Mouse (Mus musculus) lung, embryonic 14.5 days (tissue): ENCODE measurements around the gene Nptxr. TPM values are rescaled to one million over a fixed set of nuclear protein-coding genes. Genes with fewer than 3 reads are reported as not detected.

Experiments used
- ATAC-seq: fragments of 200-750 bp; cut with Nextera tagmentation; 2 replicates; pipeline ENCODE4 v1.8.0; 2017; ENCODE audit warnings: mild to moderate bottlenecking, moderate TSS enrichment, moderate library complexity; ENCODE audit not compliant: insufficient read depth
- DNase-seq: peaks from one replicate; pipeline ENCODE4 v3.0.0-alpha.2; 2015
- H3K27ac ChIP-seq: fragments of 300-500 bp; sonication (generic); 2 replicates; pipeline ENCODE4 v1.5.1; 2014; ENCODE audit warnings: low read depth, mild to moderate bottlenecking, moderate library complexity
- H3K27me3 ChIP-seq: fragments of 300-500 bp; sonication (generic); 2 replicates; pipeline ENCODE4 v1.6.1; 2014; ENCODE audit warnings: low read length, control low read depth; ENCODE audit not compliant: insufficient read depth
- H3K36me3 ChIP-seq: fragments of 300-500 bp; sonication (generic); 2 replicates; pipeline ENCODE4 v1.6.1; 2014; ENCODE audit warnings: control low read depth; ENCODE audit not compliant: insufficient read depth
- H3K4me1 ChIP-seq: fragments of 300-500 bp; sonication (generic); 2 replicates; pipeline ENCODE4 v1.6.1; 2014; ENCODE audit warnings: antibody characterized with exemption, control low read depth; ENCODE audit not compliant: insufficient read depth
- H3K4me2 ChIP-seq: fragments of 300-500 bp; sonication (generic); 2 replicates; pipeline ENCODE4 v1.6.1; 2014; ENCODE audit warnings: mild to moderate bottlenecking
- H3K4me3 ChIP-seq: fragments of 300-500 bp; sonication (generic); 2 replicates; pipeline ENCODE4 v1.5.1; 2014; ENCODE audit warnings: low read depth, low read length
- H3K9ac ChIP-seq: fragments of 300-500 bp; sonication (generic); 2 replicates; pipeline ENCODE4 v1.6.1; 2014
- H3K9me3 ChIP-seq: fragments of 300-500 bp; sonication (generic); 2 replicates; pipeline ENCODE4 v1.6.1; 2016; ENCODE audit warnings: low read depth, low read length, control low read depth
- CTCF ChIP-seq: IDR thresholded peaks from 2 replicates; pipeline ENCODE4 v1.5.1; 2016; ENCODE audit warnings: antibody characterized with exemption, low read depth
- WGBS: fragments of 180-500 bp; shearing (Covaris S2); extraction: QIAGEN DNeasy Blood & Tissue Kit; methylation state at CpG from one replicate; pipeline ENCODE4 v1.1.7; 2014; 5-methylcytosine and 5-hydroxymethylcytosine counted together
- polyA plus RNA-seq: library from polyadenylated mRNA; unstranded; fragments of >200 nt; fragmentation: Nextera tagmentation; extraction: Ambion mirVana; gene quantifications from 2 replicates; pipeline ENCODE4 v1.2.1, GENCODE M21; 2014

Gene Nptxr
- polyA plus RNA-seq, 1 experiment from 2014 or later = 2.0 TPM

- Histone ChIP-seq H3K27ac (no peak overlapping the region), H3K4me1 (no peaks in the 10 kb centered on the region)
- 77% methylated on average over 16 of the region's 16 CpGs for WGBS
Observed at GRCm38 (mm10) chr15:79767327-79767961, 37.1 kb downstream of the Nptxr start.

GRCm38 (mm10) chr15:79766586-79767071, 37.9 kb downstream of the Nptxr start:
- Histone ChIP-seq H3K4me1 (no peaks in the 10 kb centered on the region), H3K27ac (no peak overlapping the region), H3K9me3 (no peaks in the 10 kb centered on the region), H3K36me3 (peaks cover 23% of the 10 kb centered on the region), H3K4me2 (no peak overlapping the region), H3K27me3 (no peaks in the 10 kb centered on the region), H3K9ac (no peak overlapping the region), H3K4me3 (no peak overlapping the region)
- 73% methylated on average over 10 of the region's 10 CpGs for WGBS
- DNase-seq (peak; percentile 17), ATAC-seq (no peak)
- TF ChIP-seq CTCF = no peak

More at GRCm38 (mm10) chr15:79767327-79767961, 37.1 kb downstream of the Nptxr start:
- no peak overlapping the region for H3K9ac ChIP-seq
- ATAC-seq (no peak), DNase-seq (no peak)
- no peaks in the 10 kb centered on the region for H3K27me3 ChIP-seq
- no peaks in the 10 kb centered on the region for H3K9me3 ChIP-seq
- H3K4me3 ChIP-seq = no peak overlapping the region
- no peak for TF ChIP-seq CTCF
- no peak overlapping the region for H3K4me2 ChIP-seq
- H3K36me3 ChIP-seq = peaks cover 20% of the 10 kb centered on the region

- 50% methylated on average over 9 of the region's 10 CpGs for WGBS
- H3K27me3 ChIP-seq = no peaks in the 10 kb centered on the region
- H3K4me2 ChIP-seq = no peak overlapping the region
- H3K9ac ChIP-seq = no peak overlapping the region
- no peaks in the 10 kb centered on the region for H3K4me1 ChIP-seq
- ATAC-seq = no peak
- TF ChIP-seq CTCF = no peak
- H3K9me3 ChIP-seq = no peaks in the 10 kb centered on the region
- no peak overlapping the region for H3K4me3 ChIP-seq
- H3K27ac ChIP-seq = no peak overlapping the region
- DNase-seq = no peak
- peaks cover 23% of the 10 kb centered on the region for H3K36me3 ChIP-seq
Observed at GRCm38 (mm10) chr15:79766168-79766567, 38.4 kb downstream of the Nptxr start.

GRCm38 (mm10) chr15:79765361-79765760, 39.2 kb downstream of the Nptxr start:
- 82% methylated on average over 2 of the region's 2 CpGs for WGBS
- Histone ChIP-seq H3K27ac (no peak overlapping the region), H3K27me3 (no peaks in the 10 kb centered on the region), H3K36me3 (peaks cover 23% of the 10 kb centered on the region), H3K9me3 (no peaks in the 10 kb centered on the region), H3K9ac (no peak overlapping the region), H3K4me3 (no peak overlapping the region), H3K4me2 (no peak overlapping the region), H3K4me1 (no peaks in the 10 kb centered on the region)
- DNase-seq (no peak), ATAC-seq (no peak)
- no peak for TF ChIP-seq CTCF

- DNase-seq (no peak), ATAC-seq (no peak)
- Histone ChIP-seq H3K27me3 (no peaks in the 10 kb centered on the region), H3K4me1 (no peaks in the 10 kb centered on the region), H3K4me3 (no peak overlapping the region), H3K36me3 (peaks cover 23% of the 10 kb centered on the region), H3K9ac (no peak overlapping the region), H3K4me2 (no peak overlapping the region), H3K27ac (no peak overlapping the region), H3K9me3 (no peaks in the 10 kb centered on the region)
- 77% methylated on average over 11 of the region's 11 CpGs for WGBS
- no peak for TF ChIP-seq CTCF
Observed at GRCm38 (mm10) chr15:79764539-79765267, 39.9 kb downstream of the Nptxr start.

GRCm38 (mm10) chr15:79763601-79764246, 40.8 kb downstream of the Nptxr start:
- no peak for TF ChIP-seq CTCF
- WGBS = 80% methylated on average over 7 of the region's 7 CpGs
- ATAC-seq = no peak

GRCm38 (mm10) chr15:79763001-79763400, 41.6 kb downstream of the Nptxr start:
- Histone ChIP-seq H3K27me3 (no peaks in the 10 kb centered on the region), H3K9ac (no peak overlapping the region), H3K36me3 (peaks cover 23% of the 10 kb centered on the region), H3K9me3 (no peaks in the 10 kb centered on the region), H3K27ac (no peak overlapping the region), H3K4me2 (no peak overlapping the region), H3K4me3 (no peak overlapping the region), H3K4me1 (no peaks in the 10 kb centered on the region)
- ATAC-seq (no peak), DNase-seq (no peak)
- TF ChIP-seq CTCF = no peak
- 89% methylated on average over 9 of the region's 9 CpGs for WGBS

More at GRCm38 (mm10) chr15:79763601-79764246, 40.8 kb downstream of the Nptxr start:
- Histone ChIP-seq H3K4me3 (no peak overlapping the region), H3K9me3 (no peaks in the 10 kb centered on the region), H3K4me1 (no peaks in the 10 kb centered on the region), H3K4me2 (no peak overlapping the region), H3K9ac (no peak overlapping the region), H3K27ac (no peak overlapping the region), H3K36me3 (peaks cover 23% of the 10 kb centered on the region), H3K27me3 (no peaks in the 10 kb centered on the region)
- no peak for DNase-seq
